Mouse (Mus musculus) stomach, postnatal 0 days (tissue): Measurements from ENCODE around the gene Slc44a1.

Experiments
- CTCF ChIP-seq: IDR thresholded peaks from 2 replicates; pipeline ENCODE4 v1.5.1; 2016; ENCODE audit warnings: antibody characterized with exemption, low read depth, mild to moderate bottlenecking, moderate library complexity
- EP300 ChIP-seq: optimal IDR thresholded peaks from 2 replicates; pipeline ENCODE3; 2016; ENCODE audit warnings: antibody characterized with exemption

DNA sequence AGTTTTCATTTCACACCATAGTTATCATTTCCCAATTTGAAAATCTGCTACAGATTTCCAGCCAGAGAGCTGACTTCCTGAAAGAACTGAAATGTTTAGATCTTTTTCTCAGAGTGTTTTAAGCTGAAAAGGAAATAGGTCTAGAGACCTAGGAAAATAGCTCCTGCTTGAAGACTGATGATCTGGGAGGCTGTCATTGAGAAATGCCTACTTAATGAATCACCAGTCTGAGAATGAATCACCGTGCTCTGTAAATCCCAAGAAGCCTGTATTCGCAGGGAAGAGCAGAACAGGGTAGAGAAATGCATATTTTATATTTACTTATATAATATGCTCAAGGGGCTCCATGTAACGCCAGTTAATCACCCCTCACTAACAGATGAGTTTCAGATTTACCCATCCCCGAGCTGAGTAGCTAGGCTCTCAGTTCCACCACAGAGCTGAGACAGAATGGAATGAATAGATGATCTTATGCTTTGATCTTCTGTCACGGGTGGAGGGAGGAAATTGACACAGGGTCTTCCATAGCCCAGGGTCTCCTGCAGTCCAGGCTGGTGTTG is 30.6 kb upstream of the Slc44a1 start:
- TF ChIP-seq CTCF (no peak), EP300 (no peak)
